Mouse (Mus musculus) 416B (cell line): ENCODE results near the gene Entpd5.
A peak's percentile ranks its signal among the peaks of the same experiment; 100 is the strongest.

Experiments used
- DNase-seq: peaks from one replicate; pipeline ENCODE4 v3.0.0; 2011; ENCODE audit warnings: low read depth

Gene Entpd5

DNA sequence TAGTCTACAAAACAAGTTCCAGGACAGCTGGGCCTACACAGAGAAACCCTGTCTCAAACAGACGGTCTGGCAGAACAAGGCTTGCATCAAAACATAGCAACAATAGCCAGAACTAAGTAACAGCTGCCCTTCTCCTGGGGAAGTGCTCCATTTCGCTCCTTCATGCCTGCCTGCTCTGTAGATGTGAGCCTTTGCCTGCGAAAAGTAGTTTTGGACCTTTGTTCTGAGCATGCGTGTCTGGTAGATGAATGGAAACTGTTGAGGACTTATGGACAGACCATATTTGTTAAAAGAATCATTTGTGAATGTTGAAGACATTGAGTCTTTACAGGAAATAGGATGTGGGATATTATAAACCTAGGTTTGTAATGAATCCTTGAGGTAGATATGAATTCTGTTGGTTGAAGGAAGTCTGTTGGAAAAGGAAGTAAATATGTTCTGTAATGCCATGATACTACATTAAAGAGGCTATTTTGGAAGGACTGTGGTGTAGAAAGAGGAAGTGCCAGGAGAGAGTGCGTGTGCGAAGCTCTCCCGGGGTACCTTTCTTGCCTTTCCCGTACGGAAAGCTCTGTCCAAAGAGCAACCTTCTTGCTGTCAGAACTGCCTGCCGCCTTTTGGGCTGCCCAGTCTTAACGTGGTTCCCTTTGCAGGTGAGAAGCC is 71.7 kb downstream of the Entpd5 start:
- DNase-seq: peak; percentile 77

DNA sequence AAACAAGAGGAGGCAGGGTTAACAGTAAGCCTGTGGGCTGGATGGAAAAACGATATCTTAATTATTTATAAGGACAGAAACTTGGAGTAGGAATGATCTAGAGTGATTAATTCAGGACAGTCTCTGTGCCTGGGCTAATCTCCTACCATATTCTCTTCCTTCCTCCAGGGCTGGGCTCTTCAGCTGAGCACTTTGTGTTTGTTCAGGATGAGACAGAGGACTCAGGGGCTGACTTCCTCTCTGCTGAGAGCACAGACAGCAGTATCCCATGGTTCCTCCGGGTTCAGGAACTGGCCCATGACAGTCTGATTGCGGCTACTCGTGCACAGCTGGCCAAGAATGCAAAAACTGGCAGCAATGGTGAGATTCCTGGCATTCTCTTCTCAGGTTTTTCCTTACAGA is 81.7 kb downstream of the Entpd5 start:
- no peak for DNase-seq
